34 mouse cellular contexts compared by ENCODE assay signal in the genomic region with DNA sequence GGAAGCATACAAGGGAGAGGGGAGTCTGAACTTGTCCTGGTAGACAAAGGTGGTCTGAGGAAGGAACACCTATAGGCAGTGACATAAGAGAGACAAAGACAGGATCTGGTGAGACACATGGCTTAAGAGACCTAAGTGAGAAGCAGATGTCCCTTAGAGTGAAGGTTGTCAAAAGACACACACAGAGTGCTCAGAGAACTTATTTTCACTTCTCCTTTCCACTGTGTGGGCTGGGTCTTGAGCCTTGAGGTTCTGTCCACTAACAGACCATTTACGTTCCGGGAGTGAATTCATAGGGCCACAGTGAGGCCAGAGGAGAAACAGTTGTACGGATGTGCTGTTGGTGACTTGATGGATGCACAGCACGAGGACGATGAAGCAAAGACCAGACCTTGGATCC.
"Had no signal": no experiment of that assay in that cellular context is flagged by ENCODE, and none has a peak within 500 bp of the region (broad histone marks: within the 10 kb centered on the region; RNA-seq: fewer than 3 reads in every experiment).

No protein-coding gene starts in this region.

- H3K4me3 ChIP-seq: heart, embryonic 10.5 days; heart, embryonic 12.5 days; heart, embryonic 13.5 days; heart, embryonic 15.5 days; hindbrain, embryonic 10.5 days; hindbrain, embryonic 12.5 days; hindbrain, embryonic 13.5 days; hindbrain, embryonic 15.5 days; intestine, embryonic 15.5 days; kidney, embryonic 15.5 days; layer of hippocampus, adult 2 months; left cerebral cortex, adult 2 months had no signal

- ATAC-seq: hindbrain, postnatal 0 days; inflammation-experienced regulatory T-cells, adult 6 months; intestine, embryonic 15.5 days; intestine, embryonic 16.5 days; intestine, postnatal 0 days had no signal

- H3K36me3 ChIP-seq: heart, embryonic 10.5 days; heart, embryonic 12.5 days; heart, embryonic 13.5 days; heart, embryonic 15.5 days; hindbrain, embryonic 10.5 days; hindbrain, embryonic 12.5 days; hindbrain, embryonic 13.5 days; hindbrain, embryonic 15.5 days; intestine, embryonic 15.5 days; kidney, embryonic 15.5 days had no signal

- H3K9ac ChIP-seq: heart, embryonic 12.5 days; heart, embryonic 13.5 days; heart, embryonic 15.5 days; hindbrain, embryonic 12.5 days; hindbrain, embryonic 13.5 days; hindbrain, embryonic 14.5 days; hindbrain, embryonic 15.5 days; intestine, embryonic 15.5 days; kidney, embryonic 15.5 days had no signal

- H3K9me3 ChIP-seq: heart, embryonic 10.5 days; heart, embryonic 12.5 days; heart, embryonic 13.5 days; heart, embryonic 15.5 days; hindbrain, embryonic 10.5 days; hindbrain, embryonic 12.5 days; hindbrain, embryonic 13.5 days; hindbrain, embryonic 15.5 days; intestine, embryonic 15.5 days; kidney, embryonic 15.5 days had no signal

- H3K4me1 ChIP-seq: heart, embryonic 12.5 days; heart, embryonic 15.5 days; hindbrain, embryonic 10.5 days; hindbrain, embryonic 12.5 days; hindbrain, embryonic 13.5 days; hindbrain, embryonic 15.5 days; intestine, embryonic 15.5 days; kidney, embryonic 15.5 days had no signal

- H3K4me2 ChIP-seq: heart, embryonic 11.5 days; heart, embryonic 12.5 days; heart, embryonic 13.5 days; heart, embryonic 15.5 days; hindbrain, embryonic 12.5 days; hindbrain, embryonic 13.5 days; hindbrain, embryonic 14.5 days; hindbrain, embryonic 15.5 days; intestine, embryonic 15.5 days; kidney, embryonic 15.5 days had no signal

- H3K27ac ChIP-seq: heart, embryonic 10.5 days; heart, embryonic 13.5 days; heart, embryonic 15.5 days; hindbrain, embryonic 10.5 days; hindbrain, embryonic 12.5 days; hindbrain, embryonic 13.5 days; hindbrain, embryonic 14.5 days; hindbrain, embryonic 15.5 days; hindbrain, postnatal 0 days; intestine, embryonic 15.5 days; kidney, embryonic 15.5 days; kidney, postnatal 0 days; layer of hippocampus, adult 2 months; left cerebral cortex, adult 2 months had no signal

- H3K27me3 ChIP-seq: heart, embryonic 12.5 days; heart, embryonic 13.5 days; heart, embryonic 15.5 days; hindbrain, embryonic 12.5 days; hindbrain, embryonic 13.5 days; hindbrain, embryonic 15.5 days; intestine, embryonic 15.5 days; kidney, embryonic 15.5 days had no signal

- DNase-seq: heart, postnatal 10 days; heart, postnatal 14 days; heart, postnatal 36 days; kidney, adult 11 months; kidney, adult 18-20 months; kidney, adult 2 months; kidney, adult 8-10 months; kidney, adult 9 months; kidney, postnatal 10 days; kidney, postnatal 14 days; kidney, postnatal 25 days; kidney, postnatal 36 days; kidney, postnatal 4 days; layer of hippocampus, adult 9-11 months; layer of hippocampus, postnatal 36 days had no signal
